Mouse (Mus musculus) stomach, postnatal 0 days (tissue): ENCODE measurements around the gene Gli2. TPM values are rescaled to one million over a fixed set of nuclear protein-coding genes. Genes with fewer than 3 reads are reported as not detected.

Experiments used
- ATAC-seq: fragments of 200-750 bp; cut with Nextera tagmentation; 2 replicates; pipeline ENCODE4 v1.8.0; 2017; ENCODE audit not compliant: low FRiP score, low TSS enrichment
- DNase-seq: peaks from one replicate; pipeline ENCODE4 v3.0.0-alpha.2; 2016; ENCODE audit warnings: low spot score
- H3K27ac ChIP-seq: fragments of 300-500 bp; sonication (generic); replicated peaks from 2 replicates; pipeline ENCODE4 v1.5.1; 2014; ENCODE audit warnings: mild to moderate bottlenecking, control low read depth
- H3K27me3 ChIP-seq: fragments of 300-500 bp; sonication (generic); 2 replicates; pipeline ENCODE4 v1.6.1; 2014; ENCODE audit warnings: low read length; ENCODE audit not compliant: control insufficient read depth, insufficient read depth
- H3K36me3 ChIP-seq: fragments of 300-500 bp; sonication (generic); 2 replicates; pipeline ENCODE4 v1.6.1; 2014; ENCODE audit warnings: low read length, mixed read lengths; ENCODE audit not compliant: control insufficient read depth, insufficient read depth
- H3K4me1 ChIP-seq: fragments of 300-500 bp; sonication (generic); replicated peaks from 2 replicates; pipeline ENCODE4 v1.6.1; 2014; ENCODE audit warnings: antibody characterized with exemption; ENCODE audit not compliant: control insufficient read depth, insufficient read depth
- H3K4me2 ChIP-seq: fragments of 300-500 bp; sonication (generic); replicated peaks from 2 replicates; pipeline ENCODE4 v1.6.1; 2014; ENCODE audit warnings: low read depth, mild to moderate bottlenecking, control low read depth, moderate library complexity
- H3K4me3 ChIP-seq: fragments of 300-500 bp; sonication (generic); 2 replicates; pipeline ENCODE4 v1.5.1; 2014; ENCODE audit warnings: low read depth, low read length, control low read depth
- H3K9ac ChIP-seq: fragments of 300-500 bp; sonication (generic); 2 replicates; pipeline ENCODE4 v1.6.1; 2014; ENCODE audit warnings: mild to moderate bottlenecking, low read length, control low read depth, mixed read lengths
- H3K9me3 ChIP-seq: fragments of 300-500 bp; sonication (generic); 2 replicates; pipeline ENCODE4 v1.6.1; 2016; ENCODE audit warnings: low read length; ENCODE audit not compliant: control insufficient read depth
- CTCF ChIP-seq: IDR thresholded peaks from 2 replicates; pipeline ENCODE4 v1.5.1; 2016; ENCODE audit warnings: antibody characterized with exemption, low read depth, mild to moderate bottlenecking, moderate library complexity
- EP300 ChIP-seq: optimal IDR thresholded peaks from 2 replicates; pipeline ENCODE3; 2016; ENCODE audit warnings: antibody characterized with exemption
- WGBS: fragments of 180-500 bp; shearing (Covaris S2); extraction: QIAGEN DNeasy Blood & Tissue Kit; methylation state at CpG from one replicate; pipeline ENCODE4 v1.1.7; 2014; 5-methylcytosine and 5-hydroxymethylcytosine counted together
- polyA plus RNA-seq: library from polyadenylated mRNA; unstranded; fragments of >200 nt; fragmentation: Nextera tagmentation; extraction: Ambion mirVana; gene quantifications from 2 replicates; pipeline ENCODE4 v1.2.1, GENCODE M21; 2015

Gli2 gene
- polyA plus RNA-seq, 1 experiment from 2014 or later = 2.0 TPM

DNA sequence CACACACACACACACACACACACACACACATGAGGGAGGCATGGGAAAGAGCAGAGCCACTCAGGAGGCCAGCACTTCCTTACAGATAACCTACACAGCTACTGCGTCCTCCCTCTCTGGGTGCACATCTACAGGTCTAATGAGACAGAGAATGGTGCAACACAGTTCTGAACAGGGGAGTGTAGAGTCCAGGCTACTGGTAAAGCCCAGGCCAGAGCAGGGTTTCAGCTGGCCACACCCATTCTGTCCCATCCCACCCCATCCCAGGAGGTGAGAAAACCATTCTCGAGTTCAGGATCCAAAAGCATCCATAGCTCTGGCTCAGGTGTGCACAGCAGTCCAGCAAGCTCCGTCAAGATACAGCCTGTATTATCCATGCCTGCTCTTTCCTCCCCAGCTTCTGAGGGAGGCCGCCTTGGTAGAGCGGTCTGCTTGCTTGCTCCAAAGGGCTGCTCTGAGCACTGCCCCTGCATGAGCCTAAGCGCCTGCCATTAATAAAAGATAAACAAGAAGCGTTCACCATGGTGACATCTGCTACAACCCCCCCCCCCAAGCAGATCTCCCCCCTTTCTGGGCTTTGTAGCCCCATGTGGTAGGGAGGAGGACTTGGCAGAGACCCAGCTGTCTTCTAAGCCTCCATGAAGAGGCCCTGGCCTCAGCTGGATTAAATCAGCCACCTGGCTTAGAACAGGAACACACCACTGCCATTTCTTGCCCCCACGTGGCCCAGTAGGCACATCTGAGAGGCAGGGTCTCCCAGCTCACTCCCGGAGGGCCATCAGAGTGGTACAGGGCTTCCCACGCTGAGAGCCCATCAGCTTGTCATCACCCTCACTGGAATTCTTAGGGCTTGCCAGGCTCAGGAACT, 98.8 kb downstream of the Gli2 start:
- Histone ChIP-seq H3K4me2 (no peak overlapping the region), H3K27ac (peak overlapping the region; percentile 63; the same call in 1 of the 2 replicates), H3K9me3 (no peaks in the 10 kb centered on the region), H3K27me3 (no peaks in the 10 kb centered on the region), H3K4me1 (0 out of 2 replicates have a peak, but pooled peaks cover 9% of the 10 kb centered on the region), H3K4me3 (no peak overlapping the region), H3K36me3 (no peaks in the 10 kb centered on the region), H3K9ac (no peak overlapping the region; the same call in 1 of the 2 replicates)
- no peak for TF ChIP-seq EP300
- no peak for TF ChIP-seq CTCF
- DNase-seq = peak; percentile 32
- WGBS = 36% methylated on average over 10 of the region's 10 CpGs
- ATAC-seq = no peak; the same call in 1 of the 2 replicates

GRCm38 (mm10) chr1:118953031-118953430, 100.4 kb downstream of the Gli2 start:
- 45% methylated on average over 3 of the region's 3 CpGs for WGBS
- ATAC-seq (no peak), DNase-seq (no peak)

DNA sequence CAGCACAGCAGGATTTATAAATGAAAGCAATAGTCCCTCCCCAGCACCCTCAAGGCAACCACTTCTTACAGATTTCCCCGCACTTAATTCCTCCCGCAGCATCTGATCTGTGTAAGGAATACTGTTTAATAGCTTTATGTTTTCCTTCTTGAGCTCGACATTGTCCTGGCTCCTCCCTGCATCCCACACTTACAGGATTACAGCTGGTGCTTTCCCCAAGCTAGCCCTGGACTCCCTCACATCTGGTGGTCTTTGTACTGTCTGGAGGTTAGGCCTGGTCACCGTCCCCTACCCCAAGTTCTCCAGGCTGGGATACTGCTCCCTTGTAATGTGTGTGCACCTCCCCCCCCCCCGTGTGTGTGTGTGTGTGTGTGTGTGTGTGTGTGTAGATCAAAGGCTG, 101.1 kb downstream of the Gli2 start:
- H3K4me2 ChIP-seq = no peak overlapping the region
- no peak overlapping the region for H3K4me3 ChIP-seq
- H3K27ac ChIP-seq = no peak overlapping the region
- ATAC-seq = no peak
- H3K9me3 ChIP-seq = no peaks in the 10 kb centered on the region
- H3K27me3 ChIP-seq = no peaks in the 10 kb centered on the region
- H3K4me1 ChIP-seq = 0 out of 2 replicates have a peak, but pooled peaks cover 9% of the 10 kb centered on the region
- TF ChIP-seq CTCF (no peak), EP300 (no peak)
- peaks cover 2% of the 10 kb centered on the region; the same call in 1 of the 2 replicates for H3K36me3 ChIP-seq
- 47% methylated on average over 4 of the region's 5 CpGs for WGBS
- no peak for DNase-seq
- H3K9ac ChIP-seq = no peak overlapping the region

More at GRCm38 (mm10) chr1:118953031-118953430, 100.4 kb downstream of the Gli2 start:
- H3K9me3 ChIP-seq = no peaks in the 10 kb centered on the region
- no peak for TF ChIP-seq CTCF
- TF ChIP-seq EP300 = no peak
- H3K36me3 ChIP-seq = peaks cover 2% of the 10 kb centered on the region; the same call in 1 of the 2 replicates
- H3K27me3 ChIP-seq = no peaks in the 10 kb centered on the region
- no peak overlapping the region for H3K4me2 ChIP-seq
- no peak overlapping the region for H3K9ac ChIP-seq
- H3K27ac ChIP-seq = no peak overlapping the region
- H3K4me3 ChIP-seq = no peak overlapping the region
- H3K4me1 ChIP-seq = 0 out of 2 replicates have a peak, but pooled peaks cover 9% of the 10 kb centered on the region

GRCm38 (mm10) chr1:118948407-118948806, 105.0 kb downstream of the Gli2 start:
- DNase-seq (no peak), ATAC-seq (no peak)
- no peak for TF ChIP-seq EP300
- TF ChIP-seq CTCF = no peak
- no peak overlapping the region for H3K4me2 ChIP-seq
- 82% methylated on average over 2 of the region's 2 CpGs for WGBS
- no peak overlapping the region for H3K9ac ChIP-seq
- H3K36me3 ChIP-seq = peaks cover 2% of the 10 kb centered on the region; the same call in 1 of the 2 replicates
- no peaks in the 10 kb centered on the region for H3K27me3 ChIP-seq
- H3K9me3 ChIP-seq = no peaks in the 10 kb centered on the region
- no peak overlapping the region for H3K27ac ChIP-seq
- H3K4me1 ChIP-seq = no peaks in the 10 kb centered on the region
- no peak overlapping the region for H3K4me3 ChIP-seq

DNA sequence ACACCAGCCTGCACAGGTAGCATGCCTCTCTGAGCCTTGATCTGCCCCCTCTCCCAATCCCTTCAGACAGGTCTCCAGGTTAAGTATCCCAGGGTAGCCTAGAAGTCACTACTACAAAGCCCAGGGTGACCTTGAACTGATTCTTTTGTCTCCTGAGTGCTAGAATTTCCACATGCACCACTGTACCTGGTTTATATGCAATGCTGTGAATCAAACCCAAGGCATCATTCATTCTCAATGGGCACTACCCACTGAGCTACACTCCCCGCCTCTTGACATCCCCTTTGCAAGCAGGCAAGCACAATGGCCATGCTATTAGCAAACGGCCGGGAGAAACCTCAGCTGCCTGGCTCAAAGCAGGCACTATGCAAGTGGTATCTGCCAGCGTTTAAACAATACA, 106.2 kb downstream of the Gli2 start:
- DNase-seq (no peak), ATAC-seq (no peak)
- H3K9me3 ChIP-seq = no peaks in the 10 kb centered on the region
- H3K36me3 ChIP-seq = peaks cover 2% of the 10 kb centered on the region; the same call in 1 of the 2 replicates
- H3K4me1 ChIP-seq = no peaks in the 10 kb centered on the region
- H3K9ac ChIP-seq = no peak overlapping the region
- TF ChIP-seq CTCF = no peak
- no peak for TF ChIP-seq EP300
- H3K4me3 ChIP-seq = no peak overlapping the region
- H3K27ac ChIP-seq = no peak overlapping the region
- H3K4me2 ChIP-seq = no peak overlapping the region
- H3K27me3 ChIP-seq = no peaks in the 10 kb centered on the region
- 87% methylated on average over 4 of the region's 4 CpGs for WGBS

DNA sequence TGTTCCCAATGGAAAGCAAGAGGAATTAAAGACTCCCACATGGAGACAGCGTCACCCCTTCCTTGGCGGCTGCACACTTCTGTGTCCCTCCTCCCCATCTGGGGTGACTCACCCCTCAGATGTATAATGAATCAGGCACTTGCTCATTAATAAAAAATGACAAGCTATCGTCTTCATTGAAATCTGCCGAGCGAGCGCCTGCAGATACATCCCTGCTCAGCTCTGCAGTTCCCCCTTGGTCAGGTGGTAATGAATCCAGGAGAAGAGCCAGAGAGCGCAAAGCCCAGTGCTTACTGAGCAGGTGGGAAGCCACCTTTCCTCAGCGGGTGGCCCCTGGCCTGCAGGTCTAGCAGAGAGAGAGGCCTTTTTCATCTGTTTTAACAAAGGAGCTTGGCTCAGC, 112.1 kb downstream of the Gli2 start:
- TF ChIP-seq CTCF (no peak), EP300 (no peak)
- Histone ChIP-seq H3K27ac (no peak overlapping the region), H3K36me3 (no peaks in the 10 kb centered on the region), H3K4me2 (no peak overlapping the region), H3K4me1 (no peaks in the 10 kb centered on the region), H3K9me3 (no peaks in the 10 kb centered on the region), H3K9ac (no peak overlapping the region), H3K27me3 (no peaks in the 10 kb centered on the region), H3K4me3 (no peak overlapping the region)
- DNase-seq = no peak
- ATAC-seq = no peak
- 52% methylated on average over 8 of the region's 8 CpGs for WGBS
